Mouse (Mus musculus): ENCODE measurements around the gene Capn6. TPM values are rescaled to one million over a fixed set of nuclear protein-coding genes. Genes with fewer than 3 reads are reported as not detected.

The Capn6 gene
- polyA plus RNA-seq (2016; fragmentation: Nextera tagmentation; extraction: Ambion mirVana) = 6.7 and 8.4 TPM in 2 replicates

GRCm38 (mm10) chrX:143827212-143827611, at the start of gene Capn6:
Capn6 (minus strand) TSS chrX:143827414.
- no peak within 1 kb of the TSS for H3K4me3 ChIP-seq
- no peak within 1 kb of the TSS for H3K9ac ChIP-seq (replicated peaks)
- no peaks in the 10 kb centered on the region for H3K4me1 ChIP-seq
- no peak within 1 kb of the TSS for H3K4me2 ChIP-seq (replicated peaks)
- H3K27me3 ChIP-seq = peaks cover 10% of the 10 kb centered on the region
- no peak within 1 kb of the TSS for H3K27ac ChIP-seq (replicated peaks)
- no peaks in the 10 kb centered on the region for H3K36me3 ChIP-seq
- no peak for ATAC-seq (ENCODE audit: low FRiP score, low read depth)
- no peaks in the 10 kb centered on the region for H3K9me3 ChIP-seq
- 47% methylated on average over 4 of the region's 4 CpGs for WGBS

- Histone ChIP-seq H3K4me3 (no peak overlapping the region), H3K9ac (replicated peaks) (no peak overlapping the region), H3K27ac (replicated peaks) (no peak overlapping the region), H3K27me3 (peaks cover 3% of the 10 kb centered on the region; the same call in 1 of the 2 replicates), H3K4me1 (no peaks in the 10 kb centered on the region), H3K4me2 (replicated peaks) (no peak overlapping the region), H3K36me3 (no peaks in the 10 kb centered on the region), H3K9me3 (no peaks in the 10 kb centered on the region)
- WGBS = 80% methylated on average over 5 of the region's 5 CpGs
- no peak for ATAC-seq (ENCODE audit: low FRiP score, low read depth)
Observed at GRCm38 (mm10) chrX:143867129-143867664, 40.0 kb upstream of the Capn6 start.

- no peak for ATAC-seq (ENCODE audit: low FRiP score, low read depth)
- WGBS = 75% methylated on average over 3 of the region's 3 CpGs
- peaks cover 4% of the 10 kb centered on the region for H3K27me3 ChIP-seq
Observed at GRCm38 (mm10) chrX:143851351-143851750, 24.1 kb upstream of the Capn6 start.

GRCm38 (mm10) chrX:143849969-143850368, 22.8 kb upstream of the Capn6 start:
- H3K9ac ChIP-seq (replicated peaks) = no peak overlapping the region
- no peaks in the 10 kb centered on the region for H3K4me1 ChIP-seq
- peaks cover 4% of the 10 kb centered on the region for H3K27me3 ChIP-seq
- no peak for ATAC-seq (ENCODE audit: low FRiP score, low read depth)
- H3K36me3 ChIP-seq = no peaks in the 10 kb centered on the region
- H3K4me3 ChIP-seq = no peak overlapping the region
- no peak overlapping the region for H3K4me2 ChIP-seq (replicated peaks)
- H3K27ac ChIP-seq (replicated peaks) = no peak overlapping the region
- H3K9me3 ChIP-seq = no peaks in the 10 kb centered on the region
- 73% methylated on average over 3 of the region's 3 CpGs for WGBS

More at GRCm38 (mm10) chrX:143851351-143851750, 24.1 kb upstream of the Capn6 start:
- no peaks in the 10 kb centered on the region for H3K4me1 ChIP-seq
- no peak overlapping the region for H3K4me3 ChIP-seq
- no peaks in the 10 kb centered on the region for H3K9me3 ChIP-seq
- no peaks in the 10 kb centered on the region for H3K36me3 ChIP-seq
- H3K4me2 ChIP-seq (replicated peaks) = no peak overlapping the region
- no peak overlapping the region for H3K27ac ChIP-seq (replicated peaks)
- H3K9ac ChIP-seq (replicated peaks) = no peak overlapping the region

- no peak overlapping the region for H3K27ac ChIP-seq (replicated peaks)
- H3K27me3 ChIP-seq = peaks cover 4% of the 10 kb centered on the region
- H3K9ac ChIP-seq (replicated peaks) = no peak overlapping the region
- no peaks in the 10 kb centered on the region for H3K36me3 ChIP-seq
- no peak overlapping the region for H3K4me2 ChIP-seq (replicated peaks)
- no peaks in the 10 kb centered on the region for H3K4me1 ChIP-seq
- no peak overlapping the region for H3K4me3 ChIP-seq
- ATAC-seq (ENCODE audit: low FRiP score, low read depth) = no peak
- no peaks in the 10 kb centered on the region for H3K9me3 ChIP-seq
- 86% methylated on average over 3 of the region's 3 CpGs for WGBS
Observed at GRCm38 (mm10) chrX:143846637-143847036, 19.4 kb upstream of the Capn6 start.

- Histone ChIP-seq H3K27me3 (peaks cover 10% of the 10 kb centered on the region), H3K4me3 (no peak overlapping the region), H3K4me1 (no peaks in the 10 kb centered on the region), H3K9ac (replicated peaks) (no peak overlapping the region), H3K27ac (replicated peaks) (no peak overlapping the region), H3K36me3 (no peaks in the 10 kb centered on the region), H3K4me2 (replicated peaks) (no peak overlapping the region), H3K9me3 (no peaks in the 10 kb centered on the region)
- WGBS = 61% methylated on average over 4 of the region's 4 CpGs
- ATAC-seq (ENCODE audit: low FRiP score, low read depth) = no peak
Observed at GRCm38 (mm10) chrX:143826521-143826920, 693 bp downstream of the Capn6 start.

- 94% methylated on average over 2 of the region's 2 CpGs for WGBS
Observed at GRCm38 (mm10) chrX:143818961-143819360, 8.3 kb downstream of the Capn6 start.

GRCm38 (mm10) chrX:143815948-143816347, 11.3 kb downstream of the Capn6 start:
- Histone ChIP-seq H3K4me2 (replicated peaks) (no peak overlapping the region), H3K9me3 (no peaks in the 10 kb centered on the region), H3K27me3 (no peaks in the 10 kb centered on the region), H3K36me3 (no peaks in the 10 kb centered on the region), H3K4me3 (no peak overlapping the region), H3K4me1 (no peaks in the 10 kb centered on the region), H3K27ac (replicated peaks) (no peak overlapping the region), H3K9ac (replicated peaks) (no peak overlapping the region)
- ATAC-seq (ENCODE audit: low FRiP score, low read depth) = no peak
- 74% methylated on average over 1 of the region's 1 CpGs for WGBS

More at GRCm38 (mm10) chrX:143818961-143819360, 8.3 kb downstream of the Capn6 start:
- no peak for ATAC-seq (ENCODE audit: low FRiP score, low read depth)
- no peaks in the 10 kb centered on the region for H3K9me3 ChIP-seq
- H3K27me3 ChIP-seq = no peaks in the 10 kb centered on the region
- no peaks in the 10 kb centered on the region for H3K36me3 ChIP-seq
- H3K4me3 ChIP-seq = no peak overlapping the region
- no peaks in the 10 kb centered on the region for H3K4me1 ChIP-seq
- H3K27ac ChIP-seq (replicated peaks) = no peak overlapping the region
- no peak overlapping the region for H3K4me2 ChIP-seq (replicated peaks)
- H3K9ac ChIP-seq (replicated peaks) = no peak overlapping the region

GRCm38 (mm10) chrX:143762556-143762955, 64.7 kb downstream of the Capn6 start:
- H3K27ac ChIP-seq (replicated peaks) = no peak overlapping the region
- no peaks in the 10 kb centered on the region for H3K4me1 ChIP-seq
- no peaks in the 10 kb centered on the region for H3K27me3 ChIP-seq
- no peak overlapping the region for H3K4me3 ChIP-seq
- 87% methylated on average over 3 of the region's 3 CpGs for WGBS
- H3K9me3 ChIP-seq = no peaks in the 10 kb centered on the region
- no peaks in the 10 kb centered on the region for H3K36me3 ChIP-seq
- no peak for ATAC-seq (ENCODE audit: low FRiP score, low read depth)
- H3K4me2 ChIP-seq (replicated peaks) = no peak overlapping the region
- H3K9ac ChIP-seq (replicated peaks) = no peak overlapping the region

Small RNA genes within 50 kb of the gene (microRNA-seq; reads per million reads assigned to microRNA genes)
- gene Gm47298 = not detected

Other genes starting within 250 kb of the Capn6 start
- gene Dcx, start 105.9 kb upstream of the Capn6 start, polyA plus RNA-seq (2016; fragmentation: Nextera tagmentation; extraction: Ambion mirVana) = 164 and 182 TPM in 2 replicates

Measured in midbrain, embryonic 12.5 days (tissue).